Mouse (Mus musculus): ENCODE measurements around the gene Edar. TPM values are rescaled to one million over a fixed set of nuclear protein-coding genes. Genes with fewer than 3 reads are reported as not detected.

Edar gene
- total and polyA plus RNA-seq, 3 experiments = 0.04 to 1.5 TPM; not detected in 1

GRCm38 (mm10) chr10:58651270-58652042 is 24.0 kb downstream of the Edar start:
- no peak for DNase-seq

DNA sequence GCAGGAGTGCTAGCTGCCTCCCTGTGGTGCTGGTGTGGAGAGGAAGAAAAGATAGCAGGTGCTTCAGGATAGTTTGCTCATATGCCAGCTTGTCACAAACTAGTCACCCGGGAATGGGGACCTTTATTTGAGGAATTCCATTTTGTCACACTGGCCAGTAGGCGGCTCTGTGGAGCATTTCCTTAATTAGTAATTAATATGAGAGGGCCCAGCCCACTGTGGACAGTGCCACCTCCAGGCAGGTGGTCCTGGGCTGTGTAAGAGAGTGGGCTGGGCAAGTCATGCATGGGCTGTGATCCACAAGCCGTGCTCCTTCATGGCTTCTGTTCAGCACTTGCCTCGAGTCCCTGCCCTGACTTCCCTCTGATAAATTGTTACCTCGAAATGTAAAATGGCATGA is 26.7 kb downstream of the Edar start:
- no peak for DNase-seq

- DNase-seq = no peak
Measured at GRCm38 (mm10) chr10:58644671-58645070, 30.8 kb downstream of the Edar start.

DNA sequence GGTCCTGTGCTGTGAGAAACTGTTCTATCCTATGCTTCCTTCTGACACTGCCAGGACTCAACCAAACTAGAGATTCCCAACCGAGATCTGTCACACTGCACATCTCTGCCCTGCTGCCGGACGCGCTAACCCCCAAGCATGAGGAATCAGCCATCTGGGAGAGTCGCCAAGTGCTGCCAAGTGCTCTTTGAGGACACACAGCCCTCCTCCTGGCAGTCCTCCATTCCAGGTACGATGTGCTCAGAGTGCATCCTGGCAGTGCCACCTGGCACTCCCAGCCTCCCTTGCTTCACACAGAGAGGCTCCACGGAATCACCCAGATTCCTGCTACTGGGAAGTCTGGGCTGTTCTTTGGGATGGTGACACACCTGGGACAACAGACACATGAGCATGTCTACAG is 31.3 kb downstream of the Edar start:
- DNase-seq = no peak

DNA sequence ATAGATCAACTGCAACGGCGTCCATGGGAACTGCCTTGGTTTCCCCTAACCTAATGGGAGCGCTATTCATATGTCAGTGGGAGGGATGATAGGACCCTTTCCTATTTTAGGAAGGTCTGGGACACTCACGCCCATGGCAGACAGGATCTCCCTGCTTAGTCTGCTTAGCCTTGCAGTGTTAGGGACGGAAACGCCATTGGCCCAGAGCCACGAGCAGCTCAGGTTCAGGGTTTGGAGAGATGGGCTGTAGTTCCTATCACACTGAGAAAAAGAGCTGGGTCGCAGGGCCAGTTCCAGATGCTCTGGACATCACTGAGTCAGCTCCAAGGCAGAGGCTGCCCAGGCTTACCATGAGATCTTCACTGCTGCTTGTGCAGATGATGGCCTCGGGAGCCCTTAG is 32.5 kb downstream of the Edar start:
- no peak for DNase-seq

GRCm38 (mm10) chr10:58641631-58642030 is 33.8 kb downstream of the Edar start:
- no peak for DNase-seq

- DNase-seq = no peak
Measured at GRCm38 (mm10) chr10:58640446-58641400, 34.7 kb downstream of the Edar start.

DNA sequence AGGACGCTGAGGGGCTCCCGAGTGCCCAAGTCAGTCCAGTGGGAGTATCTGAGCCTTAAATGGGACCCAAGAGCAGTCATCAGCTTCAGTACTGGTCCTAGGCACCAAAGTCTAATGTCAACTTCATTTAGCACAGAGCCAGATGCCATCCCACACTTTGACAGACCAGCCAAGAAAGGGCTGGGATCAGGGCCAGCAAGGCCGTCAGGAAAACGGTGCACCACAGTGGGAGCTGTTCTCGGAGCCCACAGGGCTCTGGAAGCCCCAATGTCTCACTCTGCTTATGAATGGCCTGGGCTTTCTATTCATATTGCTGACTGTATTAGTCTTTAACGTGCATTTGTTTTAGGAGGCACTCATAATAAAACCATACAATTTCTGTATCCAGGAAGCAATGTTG is 36.2 kb downstream of the Edar start:
- no peak for DNase-seq

DNA sequence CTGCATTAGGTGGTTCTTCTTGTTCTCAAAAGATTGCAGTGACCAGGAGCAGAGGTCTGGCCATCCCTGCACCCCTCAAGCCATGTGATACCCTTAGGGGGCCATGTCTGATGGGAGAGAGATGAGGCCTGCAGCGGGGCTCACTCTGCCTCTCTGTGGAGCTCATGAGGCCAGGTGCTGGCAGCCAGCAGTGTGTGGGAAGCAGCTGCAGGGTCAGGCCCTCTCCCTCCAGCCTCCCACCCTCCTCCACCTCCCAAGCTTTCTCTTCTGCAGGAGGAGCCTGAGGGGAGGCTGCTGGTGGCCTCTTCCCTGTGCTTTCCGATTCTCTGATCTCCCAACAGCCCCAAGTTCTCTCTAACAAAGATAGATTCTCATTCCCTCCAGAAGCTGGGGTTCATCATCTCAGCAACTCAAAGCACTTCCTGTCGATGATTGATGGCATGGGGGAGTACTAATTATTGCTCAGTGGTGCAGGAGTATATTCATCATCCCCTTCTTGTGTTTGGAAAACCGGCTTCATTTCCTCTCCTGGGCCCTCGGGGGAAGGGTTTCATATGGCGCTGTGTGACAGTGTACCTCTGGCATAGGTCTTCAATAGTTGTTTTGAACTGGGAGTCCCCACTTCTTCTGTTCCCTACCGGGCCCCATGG is 38.9 kb downstream of the Edar start:
- DNase-seq = no peak

DNA sequence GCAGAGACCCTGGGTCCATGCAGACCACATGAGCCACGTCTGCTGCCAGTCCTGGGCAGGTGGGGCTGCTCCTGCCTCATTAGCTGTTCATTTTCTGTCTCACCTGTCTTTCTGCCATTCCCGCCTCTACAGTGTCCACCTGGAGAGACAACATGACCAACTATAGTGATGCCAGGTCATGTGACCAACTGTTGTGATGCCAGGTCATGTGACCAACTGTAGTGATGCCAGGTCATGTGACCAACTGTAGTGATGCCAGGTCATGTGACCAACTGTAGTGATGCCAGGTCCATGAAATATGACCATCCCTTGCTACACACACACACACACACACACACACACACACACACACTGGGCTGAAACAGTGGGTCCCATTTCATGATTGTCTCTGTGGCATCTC is 41.9 kb downstream of the Edar start:
- DNase-seq = no peak

- DNase-seq = no peak
Measured at GRCm38 (mm10) chr10:58627569-58627968, 47.9 kb downstream of the Edar start.

DNA sequence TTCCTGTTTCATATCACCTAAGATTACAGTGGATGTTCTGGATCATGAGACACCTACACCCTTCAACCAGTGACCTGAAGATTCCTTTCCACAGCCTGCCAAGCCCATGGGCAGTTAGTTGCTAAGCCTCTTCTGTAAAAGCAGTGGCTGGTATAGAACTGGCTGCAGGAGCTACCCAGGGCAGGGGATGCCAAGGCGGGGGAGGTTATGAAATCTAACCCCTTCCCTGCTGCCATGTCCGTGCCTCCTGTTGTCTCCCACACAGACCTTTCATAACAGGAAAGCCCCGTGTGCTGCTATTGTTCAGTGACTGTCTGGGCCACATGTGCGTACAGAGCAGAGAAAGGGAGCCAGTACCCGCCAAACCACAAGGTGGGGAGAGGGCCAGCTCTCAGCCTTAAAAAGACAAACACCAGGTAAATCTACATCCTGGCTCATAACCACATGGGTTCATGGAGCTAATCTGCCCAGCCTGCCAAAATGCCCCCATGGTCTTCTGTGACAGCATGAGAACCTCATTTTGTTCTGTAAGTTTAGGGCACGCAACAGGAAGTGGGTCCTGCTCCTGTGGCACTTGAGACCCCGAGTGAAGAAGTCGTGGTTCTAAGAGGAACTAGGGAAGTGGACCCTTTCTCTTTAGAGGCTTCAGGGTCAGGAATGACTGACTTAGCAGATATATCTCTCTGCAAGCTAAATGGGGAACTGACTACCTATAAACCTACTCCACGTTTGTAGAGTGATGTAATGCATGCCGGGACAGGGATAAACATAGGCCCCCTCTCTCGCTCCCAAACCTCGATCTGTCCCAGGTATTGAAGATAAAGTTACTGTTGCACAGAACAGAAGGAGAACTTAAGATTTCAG is 50.4 kb downstream of the Edar start:
- DNase-seq = no peak

DNA sequence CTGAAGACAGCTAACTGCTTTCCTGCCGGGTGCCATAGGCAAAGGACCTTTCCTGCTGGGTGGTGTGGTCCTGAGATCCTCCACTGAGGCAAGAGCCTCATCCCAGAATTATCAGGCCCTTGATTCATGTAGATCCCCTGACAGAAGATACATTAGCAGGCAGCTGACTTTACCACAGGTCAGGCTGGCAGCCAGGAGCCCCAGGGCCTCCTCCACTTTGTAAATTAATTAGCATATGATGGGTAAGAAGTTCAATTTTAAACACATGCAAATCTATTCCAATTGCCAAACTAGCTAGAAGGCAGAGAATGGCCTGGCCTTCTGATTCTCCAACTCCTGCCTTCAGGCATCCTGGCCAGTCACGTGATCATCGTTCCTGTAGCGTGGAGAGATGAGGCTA is 56.2 kb downstream of the Edar start:
- DNase-seq = no peak

GRCm38 (mm10) chr10:58618501-58619216 is 56.8 kb downstream of the Edar start:
- no peak for DNase-seq

- no peak for DNase-seq
Measured at GRCm38 (mm10) chr10:58616565-58616964, 58.9 kb downstream of the Edar start.

DNA sequence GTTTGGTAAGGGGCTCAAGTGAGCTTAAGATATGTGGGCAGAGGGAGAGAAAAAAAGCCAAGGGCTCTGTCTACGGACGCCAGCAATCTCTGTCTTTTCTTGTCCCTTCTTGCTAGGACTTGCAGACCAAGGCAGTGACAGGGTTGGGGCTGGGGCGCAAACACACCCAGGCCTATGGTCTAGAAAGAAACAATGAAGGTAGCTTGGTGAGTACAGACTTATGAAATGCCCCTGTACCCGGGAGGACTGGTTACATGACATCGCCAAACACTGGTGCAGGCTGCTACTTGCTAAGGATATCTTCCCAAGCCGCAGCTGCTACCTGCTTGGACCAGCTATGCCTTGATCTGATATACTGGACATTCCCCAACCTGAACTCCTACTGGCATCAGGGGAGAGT is 60.9 kb downstream of the Edar start:
- DNase-seq = no peak

DNA sequence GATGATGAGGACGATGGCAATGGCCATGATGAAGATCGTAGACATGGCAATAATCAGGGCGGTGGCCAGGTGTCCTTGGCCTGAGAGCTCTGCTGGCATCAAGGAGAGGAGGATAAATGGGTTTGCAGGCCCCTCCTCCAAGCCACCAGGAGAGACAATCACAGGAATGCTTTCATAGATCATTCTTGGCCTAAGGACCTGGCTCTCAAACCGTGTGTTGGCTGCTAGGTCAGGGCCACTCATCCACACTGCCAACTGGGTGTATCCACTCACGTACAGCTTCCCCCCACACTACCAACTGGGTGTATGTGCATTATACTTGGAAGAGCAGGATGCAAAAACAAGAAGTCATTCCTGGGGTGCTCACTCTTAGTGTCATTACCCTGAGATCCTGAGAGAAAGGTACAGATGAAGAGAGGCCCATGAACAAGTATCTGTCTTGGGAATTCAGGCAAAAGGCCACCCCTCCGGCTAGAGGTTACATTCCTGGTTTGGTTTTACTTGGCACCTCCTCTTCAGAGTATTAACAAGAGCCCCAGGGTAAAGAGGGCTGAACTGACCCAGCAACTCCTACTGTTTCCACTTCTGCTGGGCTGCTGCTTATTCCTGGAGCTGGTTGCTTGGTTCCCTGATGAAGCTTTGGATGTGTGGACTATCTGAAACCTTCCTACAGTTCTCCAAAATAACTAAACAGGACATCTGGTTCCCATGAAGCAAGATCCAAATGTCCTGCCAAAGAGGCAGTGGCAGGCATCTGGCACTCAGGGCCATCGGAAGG is 64.8 kb downstream of the Edar start:
- DNase-seq = no peak

DNA sequence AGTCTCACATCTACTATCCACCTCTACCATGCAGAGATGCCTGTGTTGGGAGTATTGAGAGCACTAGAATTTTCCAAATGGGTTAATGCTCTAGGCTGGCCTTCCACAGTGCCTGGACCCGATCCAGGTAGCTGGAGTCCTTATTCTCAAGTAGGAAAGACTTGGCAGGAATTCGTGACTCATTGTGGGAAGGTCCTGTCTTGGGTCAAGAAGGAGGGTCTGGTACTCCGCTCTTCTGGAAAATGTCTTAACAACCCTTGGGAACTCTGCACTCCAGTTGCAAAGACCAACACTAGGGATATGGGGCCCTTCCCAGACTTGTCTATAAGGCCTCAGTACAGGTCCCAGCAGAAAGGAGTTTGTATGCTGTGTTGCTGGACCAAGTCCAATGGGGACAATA is 66.6 kb downstream of the Edar start:
- DNase-seq = no peak

- no peak for DNase-seq
Measured at GRCm38 (mm10) chr10:58606356-58606755, 69.1 kb downstream of the Edar start.

- DNase-seq = peak; percentile 59
Measured at GRCm38 (mm10) chr10:58604779-58605178, 70.7 kb downstream of the Edar start.
